Mouse (Mus musculus): ENCODE results near the gene Fbxo40.

DNA sequence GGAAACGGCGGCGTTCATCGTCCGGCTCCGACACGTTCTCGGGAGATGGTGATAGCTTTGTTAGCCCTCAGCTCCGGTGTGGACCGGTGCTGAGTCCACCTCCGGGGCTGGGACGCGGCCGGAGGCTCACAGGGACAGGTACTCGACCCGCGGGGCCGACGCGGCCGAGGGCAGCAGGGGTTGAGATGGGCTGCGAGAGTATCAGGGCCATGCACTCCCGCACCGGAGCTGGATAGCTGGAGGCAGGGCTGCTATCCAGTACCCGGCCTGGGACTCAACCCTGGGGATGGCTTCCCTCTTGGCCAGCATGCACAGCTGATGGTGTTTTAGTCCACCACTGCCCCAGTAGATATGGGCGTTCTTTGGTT is 21.6 kb upstream of the Fbxo40 start:
- TF ChIP-seq POLR2AphosphoS2 (IDR thresholded peaks at IDR 0.05; ENCODE audit: insufficient read length, low read depth) (no peak), TCF12 (IDR thresholded peaks at IDR 0.05; ENCODE audit: insufficient read depth, poor library complexity, severe bottlenecking) (no peak), POLR2A (IDR thresholded peaks at IDR 0.05; ENCODE audit: insufficient read length, low read depth) (no peak), E2F4 (IDR thresholded peaks at IDR 0.05; ENCODE audit: insufficient read depth) (no peak), TCF3 (IDR thresholded peaks at IDR 0.05; ENCODE audit: insufficient read length, low read depth) (no peak), MAX (IDR thresholded peaks at IDR 0.05; ENCODE audit: low read depth) (no peak)
